25 mouse cellular contexts compared by ENCODE assay signal in genomic region chr19:29406042-29407017, GRCm38 (mm10). TPM values are rescaled to one million over a fixed set of nuclear protein-coding genes. Genes with fewer than 3 reads are reported as not detected.
DNase-seq lines count a peak whose midpoint lies in the region; ATAC-seq and TF ChIP-seq lines count a peak whose summit lies in the region.
"Had no signal": no experiment of that assay in that cellular context is flagged by ENCODE, and none has a peak within 500 bp of the region (broad histone marks: within the 10 kb centered on the region; RNA-seq: fewer than 3 reads in every experiment).

No protein-coding gene starts in this region.

- H3K4me3 ChIP-seq in hindbrain, embryonic 10.5 days = no peak overlapping the region
- no peak overlapping the region for H3K4me3 ChIP-seq in hindbrain, postnatal 0 days (ENCODE audit: low read length)
- no peak overlapping the region for H3K4me3 ChIP-seq in embryonic facial prominence, embryonic 12.5 days
- no peak overlapping the region for H3K4me3 ChIP-seq in limb, embryonic 10.5 days
- H3K4me3 ChIP-seq in limb, embryonic 14.5 days (replicated peaks; ENCODE audit: low read length) = no peak overlapping the region
- H3K4me3 ChIP-seq in midbrain, embryonic 11.5 days (ENCODE audit: low read depth, low read length) = no peak overlapping the region
- H3K4me3 ChIP-seq: erythroblast, embryonic 14.5 days; forebrain, embryonic 10.5 days; heart, adult 2 months; heart, embryonic 15.5 days; hindbrain, embryonic 15.5 days had no signal

- H3K9me3 ChIP-seq in hindbrain, embryonic 10.5 days = no peaks in the 10 kb centered on the region
- H3K9me3 ChIP-seq in hindbrain, postnatal 0 days (ENCODE audit: low read length) = no peaks in the 10 kb centered on the region
- H3K9me3 ChIP-seq in embryonic facial prominence, embryonic 12.5 days = no peaks in the 10 kb centered on the region
- no peaks in the 10 kb centered on the region for H3K9me3 ChIP-seq in limb, embryonic 10.5 days (replicated peaks)
- H3K9me3 ChIP-seq in limb, embryonic 14.5 days (ENCODE audit: control insufficient read depth, low read length) = no peaks in the 10 kb centered on the region
- no peaks in the 10 kb centered on the region for H3K9me3 ChIP-seq in midbrain, embryonic 11.5 days (ENCODE audit: control insufficient read depth, low read length)
- H3K9me3 ChIP-seq: forebrain, embryonic 10.5 days; G1E; heart, embryonic 15.5 days; hindbrain, embryonic 15.5 days had no signal

- no peak overlapping the region for H3K9ac ChIP-seq in hindbrain, postnatal 0 days (replicated peaks; ENCODE audit: low read length)
- H3K9ac ChIP-seq in embryonic facial prominence, embryonic 12.5 days = no peak overlapping the region
- H3K9ac ChIP-seq in limb, embryonic 14.5 days (ENCODE audit: low read depth, low read length, severe bottlenecking) = peak overlapping the region; percentile 21; the same call in 1 of the 2 replicates
- H3K9ac ChIP-seq in midbrain, embryonic 11.5 days (ENCODE audit: low read length) = no peak overlapping the region
- H3K9ac ChIP-seq: heart, embryonic 15.5 days; hindbrain, embryonic 15.5 days had no signal

- no peak for DNase-seq in hindbrain, embryonic 10.5 days (ENCODE audit: low spot score)
- DNase-seq in hindbrain, postnatal 0 days (ENCODE audit: low spot score) = no peak
- no peak for DNase-seq in limb, embryonic 10.5 days (ENCODE audit: low spot score)
- DNase-seq in limb, embryonic 14.5 days (ENCODE audit: low spot score) = no peak
- no peak for DNase-seq in midbrain, embryonic 11.5 days (ENCODE audit: low spot score, missing footprints)
- no peak for DNase-seq in kidney, postnatal 36 days
- DNase-seq in spleen, adult 18-20 months = no peak
- DNase-seq: adrenal gland, adult 8-10 months; adrenal gland, postnatal 36 days; cerebellum, adult 2 months; cerebellum, postnatal 10 days; heart, adult 2 months had no signal

- no peak for ATAC-seq in hindbrain, postnatal 0 days
- peak; percentile 62; the same call in 1 of the 2 replicates for ATAC-seq in embryonic facial prominence, embryonic 12.5 days (ENCODE audit: insufficient number of reproducible peaks, insufficient read depth, low FRiP score, low TSS enrichment)
- 0 out of 2 replicates have a peak, but pooled peaks have one; percentile 26 for ATAC-seq in limb, embryonic 14.5 days (ENCODE audit: low FRiP score, low read depth)
- ATAC-seq in midbrain, embryonic 11.5 days (ENCODE audit: low FRiP score) = no peak
- ATAC-seq: forebrain, embryonic 14.5 days; inflammation-experienced regulatory T-cells, adult 6 months had no signal

- H3K36me3 ChIP-seq in hindbrain, embryonic 10.5 days = no peaks in the 10 kb centered on the region
- no peaks in the 10 kb centered on the region for H3K36me3 ChIP-seq in hindbrain, postnatal 0 days (ENCODE audit: insufficient read depth, low read length)
- H3K36me3 ChIP-seq in embryonic facial prominence, embryonic 12.5 days = no peaks in the 10 kb centered on the region
- no peaks in the 10 kb centered on the region for H3K36me3 ChIP-seq in limb, embryonic 10.5 days
- no peaks in the 10 kb centered on the region for H3K36me3 ChIP-seq in limb, embryonic 14.5 days (ENCODE audit: control insufficient read depth, insufficient read depth, low read length)
- no peaks in the 10 kb centered on the region for H3K36me3 ChIP-seq in midbrain, embryonic 11.5 days (ENCODE audit: control insufficient read depth, insufficient read depth, low read length)
- H3K36me3 ChIP-seq: forebrain, embryonic 10.5 days; G1E; heart, embryonic 15.5 days; hindbrain, embryonic 15.5 days had no signal

- no peak for TF ChIP-seq POLR2A in limb, embryonic 14.5 days (IDR thresholded peaks at IDR 0.05; ENCODE audit: borderline replicate concordance, extremely low read depth, insufficient read depth, insufficient read length)

- no peak for TF ChIP-seq CTCF in hindbrain, postnatal 0 days (IDR thresholded peaks at IDR 0.05; ENCODE audit: low read depth)

- H3K4me2 ChIP-seq in hindbrain, postnatal 0 days (ENCODE audit: low read depth, low read length) = no peak overlapping the region
- H3K4me2 ChIP-seq in embryonic facial prominence, embryonic 12.5 days (replicated peaks) = no peak overlapping the region; the same call in 1 of the 2 replicates
- H3K4me2 ChIP-seq in limb, embryonic 14.5 days (replicated peaks; ENCODE audit: low read depth, low read length, severe bottlenecking) = no peak overlapping the region
- no peak overlapping the region for H3K4me2 ChIP-seq in midbrain, embryonic 11.5 days
- H3K4me2 ChIP-seq: heart, embryonic 11.5 days; heart, embryonic 15.5 days; hindbrain, embryonic 15.5 days had no signal

- H3K27me3 ChIP-seq in hindbrain, embryonic 10.5 days (ENCODE audit: insufficient read depth, poor library complexity, severe bottlenecking) = no peaks in the 10 kb centered on the region
- no peaks in the 10 kb centered on the region for H3K27me3 ChIP-seq in hindbrain, postnatal 0 days (ENCODE audit: insufficient read depth, low read length)
- no peaks in the 10 kb centered on the region for H3K27me3 ChIP-seq in embryonic facial prominence, embryonic 12.5 days
- H3K27me3 ChIP-seq in limb, embryonic 10.5 days (ENCODE audit: low read depth, poor library complexity, severe bottlenecking) = no peaks in the 10 kb centered on the region
- H3K27me3 ChIP-seq in limb, embryonic 14.5 days (ENCODE audit: control insufficient read depth, insufficient read depth, low read length) = no peaks in the 10 kb centered on the region
- no peaks in the 10 kb centered on the region for H3K27me3 ChIP-seq in midbrain, embryonic 11.5 days (ENCODE audit: control insufficient read depth, insufficient read depth, low read length)
- H3K27me3 ChIP-seq: heart, embryonic 15.5 days; hindbrain, embryonic 15.5 days had no signal

- WGBS in hindbrain, embryonic 10.5 days = 78% methylated on average over 18 of the region's 18 CpGs
- whole genome bisulfite sequencing in hindbrain, postnatal 0 days = 86% methylated on average over 18 of the region's 18 CpGs
- 37% methylated on average over 18 of the region's 18 CpGs for WGBS in embryonic facial prominence, embryonic 12.5 days
- WGBS in limb, embryonic 10.5 days = 60% methylated on average over 18 of the region's 18 CpGs
- WGBS in limb, embryonic 14.5 days = 50% methylated on average over 18 of the region's 18 CpGs
- 78% methylated on average over 18 of the region's 18 CpGs for WGBS in midbrain, embryonic 11.5 days

- H3K4me1 ChIP-seq in hindbrain, embryonic 10.5 days (replicated peaks) = peaks cover 12% of the 10 kb centered on the region; the same call in 1 of the 2 replicates
- no peaks in the 10 kb centered on the region for H3K4me1 ChIP-seq in hindbrain, postnatal 0 days (ENCODE audit: insufficient read depth, low read length)
- peaks cover 19% of the 10 kb centered on the region; the same call in 1 of the 2 replicates for H3K4me1 ChIP-seq in embryonic facial prominence, embryonic 12.5 days
- peaks cover 39% of the 10 kb centered on the region for H3K4me1 ChIP-seq in limb, embryonic 10.5 days
- H3K4me1 ChIP-seq in limb, embryonic 14.5 days (ENCODE audit: control insufficient read depth, insufficient read depth, low read length) = peaks cover 14% of the 10 kb centered on the region
- H3K4me1 ChIP-seq in midbrain, embryonic 11.5 days (ENCODE audit: control insufficient read depth, insufficient read depth, low read length) = no peaks in the 10 kb centered on the region
- H3K4me1 ChIP-seq: hindbrain, embryonic 15.5 days had no signal

- 0 out of 2 replicates have a peak overlapping the region, but pooled peaks have one; percentile 16 for H3K27ac ChIP-seq in hindbrain, embryonic 10.5 days
- no peak overlapping the region for H3K27ac ChIP-seq in hindbrain, postnatal 0 days
- H3K27ac ChIP-seq in embryonic facial prominence, embryonic 12.5 days = peak overlapping the region; percentile 51
- H3K27ac ChIP-seq in limb, embryonic 10.5 days = peak overlapping the region; percentile 42
- H3K27ac ChIP-seq in limb, embryonic 14.5 days (replicated peaks; ENCODE audit: low read depth, low read length) = no peak overlapping the region
- no peak overlapping the region for H3K27ac ChIP-seq in midbrain, embryonic 11.5 days (ENCODE audit: low read depth, low read length)
- H3K27ac ChIP-seq: forebrain, embryonic 10.5 days; heart, adult 2 months; heart, embryonic 15.5 days; hindbrain, embryonic 15.5 days had no signal

RNA-seq across cellular contexts. Expression of gene Pdcd1lg2, which starts 4.4 kb away (rescaled TPM):
- not detected in 2 replicates for polyA plus RNA-seq in hindbrain, embryonic 10.5 days (2016; fragmentation: Nextera tagmentation; extraction: Ambion mirVana)
- 0.18 and 0.94 TPM in 2 replicates for total RNA-seq in hindbrain, postnatal 0 days (2014; rRNA removed)
- 0.14 and 0.16 TPM in 2 replicates for polyA plus RNA-seq in hindbrain, postnatal 0 days (2015; fragmentation: Nextera tagmentation; extraction: Ambion mirVana)
- 0.15 TPM in 1 of 2 replicates, not detected in the other for polyA plus RNA-seq in embryonic facial prominence, embryonic 12.5 days (2016; fragmentation: Nextera tagmentation; extraction: Ambion mirVana)
- polyA plus RNA-seq in limb, embryonic 10.5 days (2016; fragmentation: Nextera tagmentation; extraction: Ambion mirVana) = not detected in 2 replicates
- not detected in 2 replicates for polyA plus RNA-seq in limb, embryonic 14.5 days (2012; rRNA removed)
- polyA plus RNA-seq in limb, embryonic 14.5 days (2014; fragmentation: Nextera tagmentation; extraction: Ambion mirVana) = not detected in 2 replicates
- not detected in 2 replicates for polyA plus RNA-seq in midbrain, embryonic 11.5 days (2014; fragmentation: Nextera tagmentation; extraction: Ambion mirVana)
- total RNA-seq: adrenal gland, adult 8-10 months; adrenal gland, postnatal 36 days; gastrocnemius, adult 8-10 months; gastrocnemius, postnatal 4 days; heart, adult 2 months; heart, postnatal 25 days had no signal
- polyA plus RNA-seq: cerebellum, adult 2 months; erythroblast, embryonic 14.5 days; forebrain, embryonic 10.5 days; forebrain, embryonic 14.5 days; heart, embryonic 11.5 days; heart, embryonic 15.5 days; hindbrain, embryonic 11.5 days; hindbrain, embryonic 15.5 days had no signal

RNA-seq across cellular contexts. Expression of gene Cd274, which starts 39.1 kb away (rescaled TPM):
- polyA plus RNA-seq in hindbrain, embryonic 10.5 days (2016; fragmentation: Nextera tagmentation; extraction: Ambion mirVana) = 0.26 and 0.38 TPM in 2 replicates
- total RNA-seq in hindbrain, postnatal 0 days (2014; rRNA removed) = 0.16 and 0.61 TPM in 2 replicates
- polyA plus RNA-seq in hindbrain, postnatal 0 days (2015; fragmentation: Nextera tagmentation; extraction: Ambion mirVana) = 0.24 and 0.28 TPM in 2 replicates
- polyA plus RNA-seq in embryonic facial prominence, embryonic 12.5 days (2016; fragmentation: Nextera tagmentation; extraction: Ambion mirVana) = 0.14 and 0.32 TPM in 2 replicates
- polyA plus RNA-seq in limb, embryonic 10.5 days (2016; fragmentation: Nextera tagmentation; extraction: Ambion mirVana) = 0.05 and 0.10 TPM in 2 replicates
- polyA plus RNA-seq in limb, embryonic 14.5 days (2012; rRNA removed) = 0.47 and 0.77 TPM in 2 replicates
- 0.10 and 0.21 TPM in 2 replicates for polyA plus RNA-seq in limb, embryonic 14.5 days (2014; fragmentation: Nextera tagmentation; extraction: Ambion mirVana)
- 0.34 and 0.77 TPM in 2 replicates for polyA plus RNA-seq in midbrain, embryonic 11.5 days (2014; fragmentation: Nextera tagmentation; extraction: Ambion mirVana)
- polyA plus RNA-seq: erythroblast, embryonic 14.5 days had no signal

RNA-seq across cellular contexts. Expression of gene Plgrkt, which starts 39.1 kb away (rescaled TPM):
- 37.6 and 57.3 TPM in 2 replicates for polyA plus RNA-seq in hindbrain, embryonic 10.5 days (2016; fragmentation: Nextera tagmentation; extraction: Ambion mirVana)
- 18.2 and 27.9 TPM in 2 replicates for total RNA-seq in hindbrain, postnatal 0 days (2014; rRNA removed)
- polyA plus RNA-seq in hindbrain, postnatal 0 days (2015; fragmentation: Nextera tagmentation; extraction: Ambion mirVana) = 58.7 and 66.3 TPM in 2 replicates
- 69.4 and 72.8 TPM in 2 replicates for polyA plus RNA-seq in embryonic facial prominence, embryonic 12.5 days (2016; fragmentation: Nextera tagmentation; extraction: Ambion mirVana)
- 24.0 and 30.9 TPM in 2 replicates for polyA plus RNA-seq in limb, embryonic 10.5 days (2016; fragmentation: Nextera tagmentation; extraction: Ambion mirVana)
- 36.7 and 47.5 TPM in 2 replicates for polyA plus RNA-seq in limb, embryonic 14.5 days (2012; rRNA removed)
- 64.6 and 65.8 TPM in 2 replicates for polyA plus RNA-seq in limb, embryonic 14.5 days (2014; fragmentation: Nextera tagmentation; extraction: Ambion mirVana)
- polyA plus RNA-seq in midbrain, embryonic 11.5 days (2014; fragmentation: Nextera tagmentation; extraction: Ambion mirVana) = 60.4 and 68.1 TPM in 2 replicates

Comparison
In these comparisons a context has a peak if more than half of its experiments do, and no peak if none do; other contexts are left out.
1. H3K27ac ChIP-seq: peak in hindbrain, embryonic 10.5 days (single experiment), embryonic facial prominence, embryonic 12.5 days (single experiment) and limb, embryonic 10.5 days (single experiment); none in hindbrain, postnatal 0 days (single experiment), limb, embryonic 14.5 days (single experiment) and midbrain, embryonic 11.5 days (single experiment).
2. ATAC-seq: peak in embryonic facial prominence, embryonic 12.5 days (single experiment) and limb, embryonic 14.5 days (single experiment); none in hindbrain, postnatal 0 days (single experiment) and midbrain, embryonic 11.5 days (single experiment).